In the genomic region with DNA sequence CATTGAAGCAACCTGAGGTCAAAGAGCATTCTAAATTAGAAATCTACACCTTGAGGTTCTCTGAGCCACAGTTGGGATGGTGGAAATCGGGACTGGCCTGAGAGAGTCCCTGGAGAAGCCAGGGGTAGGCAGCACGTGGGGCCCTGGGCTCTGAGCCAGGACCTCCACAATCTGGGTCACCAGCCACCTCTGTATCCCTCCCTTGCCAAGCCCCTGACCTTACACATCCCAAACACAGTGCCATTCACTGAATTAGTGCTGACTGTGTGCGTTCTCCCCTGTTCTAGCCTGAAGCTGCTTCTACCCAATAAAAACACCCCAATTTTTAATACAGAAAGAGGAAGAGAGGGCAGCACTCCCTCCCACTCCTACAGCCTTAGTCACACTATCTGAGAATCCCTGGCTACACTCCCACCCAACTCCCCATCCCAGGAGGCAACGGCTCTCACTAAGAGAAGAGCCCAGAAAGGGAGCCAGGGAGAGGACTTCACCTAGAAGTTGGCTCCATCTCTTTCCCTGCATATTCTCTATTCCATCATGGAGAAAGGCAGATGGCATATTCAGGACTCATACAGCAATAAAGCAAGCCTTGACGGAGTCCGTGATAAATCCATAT, we compare ENCODE assay signal across 10 mouse cellular contexts. TPM values are rescaled to one million over a fixed set of nuclear protein-coding genes. Genes with fewer than 3 reads are reported as not detected.
DNase-seq lines count a peak whose midpoint lies in the region; ATAC-seq and TF ChIP-seq lines count a peak whose summit lies in the region.
"Had no signal": no experiment of that assay in that cellular context is flagged by ENCODE, and none has a peak within 500 bp of the region (broad histone marks: within the 10 kb centered on the region; RNA-seq: fewer than 3 reads in every experiment).

No protein-coding gene starts in this region.

- H3K27ac ChIP-seq in lung, embryonic 16.5 days (ENCODE audit: low read length): no peak overlapping the region
- H3K27ac ChIP-seq in lung, postnatal 0 days (ENCODE audit: low read length): no peak overlapping the region
- peak overlapping the region; percentile 61 for H3K27ac ChIP-seq in gastrocnemius, adult 2 months
- H3K27ac ChIP-seq in hindbrain, embryonic 14.5 days: no peak overlapping the region
- H3K27ac ChIP-seq: hindbrain, embryonic 12.5 days; liver, embryonic 12.5 days had no signal

- WGBS in lung, embryonic 16.5 days: 55% methylated on average over 6 of the region's 6 CpGs
- 65% methylated on average over 6 of the region's 6 CpGs for WGBS in lung, postnatal 0 days
- WGBS in hindbrain, embryonic 14.5 days: 79% methylated on average over 6 of the region's 6 CpGs

- ATAC-seq in frontal cortex, adult (ENCODE audit: low TSS enrichment): peak; percentile 52; the same call in 1 of the 2 replicates
- ATAC-seq in lung, embryonic 16.5 days (ENCODE audit: low read depth): peak; percentile 26; the same call in 1 of the 2 replicates
- no peak for ATAC-seq in lung, postnatal 0 days
- no peak for ATAC-seq in hindbrain, embryonic 14.5 days (ENCODE audit: low FRiP score)
- ATAC-seq: liver, embryonic 12.5 days had no signal

- H3K27me3 ChIP-seq in lung, embryonic 16.5 days (ENCODE audit: control insufficient read depth, insufficient read depth, low read depth, low read length): no peaks in the 10 kb centered on the region
- H3K27me3 ChIP-seq in lung, postnatal 0 days (replicated peaks; ENCODE audit: insufficient read depth, low read length): no peaks in the 10 kb centered on the region
- no peaks in the 10 kb centered on the region for H3K27me3 ChIP-seq in hindbrain, embryonic 14.5 days (ENCODE audit: control insufficient read depth, insufficient read depth, low read length)
- H3K27me3 ChIP-seq: hindbrain, embryonic 12.5 days; liver, embryonic 12.5 days had no signal

- no peak overlapping the region for H3K4me2 ChIP-seq in lung, embryonic 16.5 days (ENCODE audit: low read depth, low read length)
- no peak overlapping the region for H3K4me2 ChIP-seq in lung, postnatal 0 days (replicated peaks; ENCODE audit: low read depth, low read length)
- H3K4me2 ChIP-seq in hindbrain, embryonic 14.5 days (replicated peaks): no peak overlapping the region
- H3K4me2 ChIP-seq: hindbrain, embryonic 12.5 days; liver, embryonic 12.5 days had no signal

- no peaks in the 10 kb centered on the region for H3K4me1 ChIP-seq in lung, embryonic 16.5 days (replicated peaks; ENCODE audit: control insufficient read depth, insufficient read depth, low read length)
- H3K4me1 ChIP-seq in lung, postnatal 0 days (ENCODE audit: insufficient read depth, low read depth, low read length): no peaks in the 10 kb centered on the region
- no peaks in the 10 kb centered on the region for H3K4me1 ChIP-seq in hindbrain, embryonic 14.5 days (replicated peaks; ENCODE audit: control insufficient read depth, insufficient read depth, low read length)
- H3K4me1 ChIP-seq: hindbrain, embryonic 12.5 days; liver, embryonic 12.5 days had no signal

- peaks cover 32% of the 10 kb centered on the region for H3K36me3 ChIP-seq in lung, embryonic 16.5 days (ENCODE audit: control insufficient read depth, insufficient read depth, low read length)
- H3K36me3 ChIP-seq in lung, postnatal 0 days (ENCODE audit: insufficient read depth, low read length): 0 out of 2 replicates have a peak, but pooled peaks cover 6% of the 10 kb centered on the region
- no peaks in the 10 kb centered on the region for H3K36me3 ChIP-seq in hindbrain, embryonic 14.5 days (replicated peaks; ENCODE audit: control insufficient read depth, insufficient read depth)
- H3K36me3 ChIP-seq: hindbrain, embryonic 12.5 days had no signal

- TF ChIP-seq CTCF in lung, postnatal 0 days (IDR thresholded peaks at IDR 0.05): no peak
- TF ChIP-seq CTCF in gastrocnemius, adult 2 months (IDR thresholded peaks at IDR 0.05): no peak

- DNase-seq in frontal cortex, postnatal 14 days (ENCODE audit: low spot score in 2 of 2): no peak
- no peak for DNase-seq in lung, postnatal 0 days (ENCODE audit: low spot score)
- DNase-seq in gastrocnemius, adult 2 months: peak; percentile 89
- peak; percentile 13 to 37 for DNase-seq in left cerebral cortex, postnatal 25 days (ENCODE audit: low spot score in 2 of 2)
- no peak for DNase-seq in hindbrain, embryonic 14.5 days (ENCODE audit: low spot score)
- DNase-seq in embryo, embryonic 10.5 days (ENCODE audit: low spot score): no peak

- TF ChIP-seq EP300 in lung, postnatal 0 days (IDR thresholded peaks at IDR 0.05): no peak

- no peak overlapping the region for H3K4me3 ChIP-seq in lung, embryonic 16.5 days (ENCODE audit: low read length)
- H3K4me3 ChIP-seq in lung, postnatal 0 days (ENCODE audit: low read depth, low read length): no peak overlapping the region
- H3K4me3 ChIP-seq in gastrocnemius, adult 2 months: no peak overlapping the region
- no peak overlapping the region for H3K4me3 ChIP-seq in hindbrain, embryonic 14.5 days (replicated peaks; ENCODE audit: low read length)
- H3K4me3 ChIP-seq: hindbrain, embryonic 12.5 days; liver, embryonic 12.5 days had no signal

- intact Hi-C loops in gastrocnemius, adult 2 months (cut with DNase I): no loop called here
- intact Hi-C loops in left cerebral cortex, postnatal 25 days (cut with DNase I): no loop called here

- H3K9me3 ChIP-seq in lung, embryonic 16.5 days (ENCODE audit: control insufficient read depth, low read length): no peaks in the 10 kb centered on the region
- H3K9me3 ChIP-seq in lung, postnatal 0 days (ENCODE audit: low read length): no peaks in the 10 kb centered on the region
- no peaks in the 10 kb centered on the region for H3K9me3 ChIP-seq in hindbrain, embryonic 14.5 days (ENCODE audit: control insufficient read depth, low read length)
- H3K9me3 ChIP-seq: hindbrain, embryonic 12.5 days; liver, embryonic 12.5 days had no signal

- no peak overlapping the region for H3K9ac ChIP-seq in lung, embryonic 16.5 days (ENCODE audit: low read length)
- H3K9ac ChIP-seq in lung, postnatal 0 days (replicated peaks; ENCODE audit: low read depth): no peak overlapping the region
- no peak overlapping the region for H3K9ac ChIP-seq in hindbrain, embryonic 14.5 days
- H3K9ac ChIP-seq: hindbrain, embryonic 12.5 days; liver, embryonic 12.5 days had no signal

RNA-seq across cellular contexts. Expression of gene Col6a3, which starts 46.4 kb away (rescaled TPM):
- 107 and 119 TPM in 2 replicates for polyA plus RNA-seq in lung, embryonic 16.5 days (2015; fragmentation: Nextera tagmentation; extraction: Ambion mirVana)
- polyA plus RNA-seq in lung, postnatal 0 days (2015; fragmentation: Nextera tagmentation; extraction: Ambion mirVana): 62.4 and 62.8 TPM in 2 replicates
- 10 to 100 TPM; 21.6 to 51.5 TPM for total RNA-seq in gastrocnemius, adult 2 months (2021)
- total RNA-seq in left cerebral cortex, postnatal 25 days (2021): 1 to 10 TPM; 5.5 TPM
- 11.9 and 12.6 TPM in 2 replicates for polyA plus RNA-seq in hindbrain, embryonic 14.5 days (2014; fragmentation: Nextera tagmentation; extraction: Ambion mirVana)

Comparison
In these comparisons a context has a peak if more than half of its experiments do, and no peak if none do; other contexts are left out.
1. ATAC-seq: peak in frontal cortex, adult (single experiment) and lung, embryonic 16.5 days (single experiment); none in lung, postnatal 0 days (single experiment) and hindbrain, embryonic 14.5 days (single experiment).
2. DNase-seq: peak in gastrocnemius, adult 2 months (single experiment) and left cerebral cortex, postnatal 25 days (2 of 2); none in frontal cortex, postnatal 14 days (0 of 2), lung, postnatal 0 days (single experiment), hindbrain, embryonic 14.5 days (single experiment) and embryo, embryonic 10.5 days (single experiment).